Mouse (Mus musculus) ovary, postnatal 36 days (tissue): Measurements from ENCODE around the gene Vcl.

Experiments
- DNase-seq: peaks from one replicate; pipeline ENCODE4 v3.0.0; 2022; ENCODE audit warnings: low spot score, mixed read lengths

Vcl gene

DNA sequence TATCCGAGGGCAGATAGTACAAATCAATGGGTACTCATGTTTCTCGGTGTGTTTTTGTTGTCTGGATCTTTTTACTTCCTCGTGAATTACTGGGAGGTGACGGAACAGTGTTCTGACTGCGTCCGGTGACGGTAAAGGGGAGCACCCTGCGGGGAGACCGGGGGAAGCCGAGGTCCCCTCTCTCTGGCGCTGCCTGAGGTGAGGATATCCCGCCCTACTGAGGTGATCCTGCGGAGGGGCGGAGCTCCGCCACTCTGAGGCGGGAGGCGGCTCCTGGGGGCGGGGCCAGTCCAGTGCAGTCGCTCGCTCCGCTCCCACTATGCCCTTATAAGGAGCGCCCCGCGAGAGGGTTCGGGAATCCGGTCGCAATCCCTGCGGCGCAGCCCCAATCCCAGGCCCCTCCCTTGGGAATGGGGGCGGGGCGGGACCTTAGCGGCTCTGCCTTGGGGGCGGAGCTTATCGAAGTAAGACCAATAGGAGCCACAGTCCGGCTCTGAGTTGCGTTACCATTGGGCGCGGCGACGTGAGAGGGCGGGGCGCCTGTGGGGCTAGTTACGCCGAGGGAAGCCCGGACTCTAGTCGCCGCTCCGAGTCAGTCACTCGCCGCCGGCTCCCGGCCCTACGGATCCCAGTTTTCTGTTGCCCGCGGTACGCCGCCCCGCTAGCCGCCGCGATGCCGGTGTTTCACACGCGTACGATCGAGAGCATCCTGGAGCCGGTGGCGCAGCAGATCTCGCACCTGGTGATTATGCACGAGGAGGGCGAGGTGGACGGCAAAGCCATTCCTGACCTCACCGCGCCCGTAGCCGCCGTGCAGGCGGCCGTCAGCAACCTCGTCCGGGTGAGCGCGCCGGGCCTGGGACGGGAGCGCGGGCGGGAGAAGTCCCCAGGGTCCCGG is at the start of gene Vcl:
Vcl (plus strand) TSS at position 551 of the 898 bp plus-strand sequence.
- DNase-seq = peak; percentile 100

GRCm38 (mm10) chr14:20884691-20885090 is 44.5 kb upstream of the Vcl start:
- no peak for DNase-seq

GRCm38 (mm10) chr14:20885091-20885888 is 43.9 kb upstream of the Vcl start:
- no peak for DNase-seq

DNA sequence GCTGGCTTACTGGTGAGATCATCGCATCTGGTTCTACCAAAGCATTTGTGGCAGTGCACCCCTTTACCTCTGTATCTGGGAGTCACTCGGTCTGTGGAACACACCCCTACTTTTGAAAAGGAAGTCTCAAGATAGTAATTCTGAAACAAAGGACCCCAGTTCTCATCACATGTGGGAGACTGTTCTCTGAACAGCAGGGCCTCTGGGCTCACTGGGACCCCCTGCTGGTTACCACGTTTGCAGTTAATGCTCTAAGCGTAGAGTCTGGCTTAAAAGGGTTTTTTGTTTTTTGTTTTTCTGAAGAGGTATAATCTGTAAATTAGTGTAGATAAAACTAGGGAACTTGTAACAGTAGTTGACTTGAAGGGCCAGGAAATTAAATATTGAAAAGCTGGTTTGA is 42.9 kb upstream of the Vcl start:
- peak; percentile 38 for DNase-seq

GRCm38 (mm10) chr14:20887541-20888085 is 41.6 kb upstream of the Vcl start:
- DNase-seq = no peak

- DNase-seq = no peak
Measured at GRCm38 (mm10) chr14:20891941-20892402, 37.2 kb upstream of the Vcl start.

DNA sequence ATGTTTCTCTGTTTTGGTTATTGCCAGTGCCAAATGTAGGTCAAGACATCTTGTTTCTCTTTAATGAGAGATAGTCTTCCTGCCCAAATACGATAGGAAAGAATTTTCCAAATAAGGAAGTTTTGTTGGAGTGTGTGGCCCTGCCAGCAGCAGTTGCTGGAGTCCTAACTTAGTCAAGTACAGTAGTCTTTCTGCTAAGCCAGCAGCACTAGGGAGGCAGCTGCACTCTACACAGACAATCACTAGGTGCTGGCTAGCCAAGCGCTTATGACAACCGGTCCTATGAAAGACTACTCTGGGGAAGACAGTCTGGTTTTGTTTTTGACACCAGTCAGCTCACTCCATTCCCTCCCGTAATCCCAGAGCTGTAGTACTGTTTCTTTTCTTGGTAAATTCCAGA is 35.4 kb upstream of the Vcl start:
- DNase-seq = no peak

DNA sequence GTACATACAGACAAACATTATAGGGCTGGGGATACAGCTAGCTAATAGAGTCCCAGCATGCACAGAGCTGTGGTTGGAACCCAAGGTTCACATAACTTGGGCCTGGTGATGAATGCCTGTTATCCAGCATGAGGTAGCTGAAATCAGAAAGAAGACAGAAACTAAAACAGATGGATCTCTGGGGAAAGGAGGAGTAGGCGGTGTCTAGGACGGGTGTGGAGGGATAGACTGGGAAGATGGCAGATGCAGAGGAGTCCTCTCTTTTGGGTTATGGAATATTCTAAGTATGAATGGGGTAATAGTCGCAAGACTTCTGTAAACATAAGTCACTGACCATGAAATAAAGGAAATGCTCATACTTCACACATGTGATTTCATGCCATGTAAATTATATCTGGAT is 27.9 kb upstream of the Vcl start:
- no peak for DNase-seq

DNA sequence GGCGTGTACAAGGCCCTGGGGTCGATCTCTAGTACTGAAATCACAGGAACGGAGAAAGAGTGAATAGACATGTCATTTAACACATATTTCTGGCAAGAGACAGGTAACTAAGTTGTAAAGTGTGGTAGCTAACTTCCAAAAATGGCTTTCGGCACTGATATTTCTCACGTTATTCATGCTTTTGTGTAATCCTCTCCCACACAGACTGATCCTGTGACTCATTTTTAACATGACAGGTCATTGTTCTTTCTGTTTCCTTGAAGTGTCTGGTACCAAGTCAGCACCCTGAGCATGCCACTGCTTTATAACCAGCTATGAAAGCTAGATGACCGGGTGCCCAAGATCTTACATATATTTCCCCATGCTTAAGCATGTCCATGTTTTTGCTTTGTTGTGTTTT is 26.1 kb upstream of the Vcl start:
- DNase-seq = no peak

- no peak for DNase-seq
Measured at GRCm38 (mm10) chr14:20911811-20912210, 17.4 kb upstream of the Vcl start.

- peak; percentile 43 for DNase-seq
Measured at GRCm38 (mm10) chr14:20914415-20914814, 14.8 kb upstream of the Vcl start.

DNA sequence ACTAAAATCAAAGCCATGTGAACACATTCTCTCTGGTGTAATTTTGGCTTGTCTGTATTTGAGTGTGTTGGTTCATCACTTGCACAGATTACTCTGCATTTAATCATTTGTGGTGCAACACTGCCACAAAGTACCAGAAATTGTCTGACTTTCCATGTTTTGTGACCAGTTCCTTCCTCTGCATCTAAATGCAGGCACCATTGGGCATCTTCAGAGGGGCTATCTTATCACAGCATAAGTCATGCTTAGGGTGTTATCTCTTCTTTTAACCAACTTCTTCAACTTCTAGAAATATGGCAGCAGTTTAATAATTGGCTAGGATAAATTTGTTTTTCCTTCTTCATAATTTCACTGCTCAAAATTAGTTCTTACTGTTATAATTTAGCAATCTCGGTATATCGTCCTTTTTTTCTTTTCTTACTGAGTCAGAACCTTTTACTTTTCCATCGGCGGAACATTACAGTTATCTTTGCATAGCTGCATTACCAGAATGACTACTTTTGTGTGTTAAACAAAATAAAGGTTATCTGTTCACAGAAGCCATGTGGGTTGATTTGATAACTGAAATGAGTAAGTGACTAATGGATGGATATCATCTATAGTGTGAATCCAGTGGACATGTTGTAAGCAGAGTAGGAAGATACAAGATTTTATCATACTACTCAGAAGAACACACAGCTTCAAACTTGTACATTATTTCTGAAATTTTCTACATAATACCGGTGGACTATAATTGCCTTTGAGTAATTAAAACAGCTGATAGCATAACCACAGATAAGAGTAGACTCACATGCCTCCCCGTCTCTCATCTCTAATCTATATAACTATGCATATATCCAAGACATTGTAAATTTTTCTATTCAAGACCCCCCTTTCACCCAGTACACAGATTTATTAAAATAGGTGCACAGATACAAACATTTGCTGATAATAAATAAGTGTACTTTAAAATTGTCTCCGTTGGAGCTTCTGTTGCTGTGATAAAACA is 12.3 kb upstream of the Vcl start:
- DNase-seq = no peak

DNA sequence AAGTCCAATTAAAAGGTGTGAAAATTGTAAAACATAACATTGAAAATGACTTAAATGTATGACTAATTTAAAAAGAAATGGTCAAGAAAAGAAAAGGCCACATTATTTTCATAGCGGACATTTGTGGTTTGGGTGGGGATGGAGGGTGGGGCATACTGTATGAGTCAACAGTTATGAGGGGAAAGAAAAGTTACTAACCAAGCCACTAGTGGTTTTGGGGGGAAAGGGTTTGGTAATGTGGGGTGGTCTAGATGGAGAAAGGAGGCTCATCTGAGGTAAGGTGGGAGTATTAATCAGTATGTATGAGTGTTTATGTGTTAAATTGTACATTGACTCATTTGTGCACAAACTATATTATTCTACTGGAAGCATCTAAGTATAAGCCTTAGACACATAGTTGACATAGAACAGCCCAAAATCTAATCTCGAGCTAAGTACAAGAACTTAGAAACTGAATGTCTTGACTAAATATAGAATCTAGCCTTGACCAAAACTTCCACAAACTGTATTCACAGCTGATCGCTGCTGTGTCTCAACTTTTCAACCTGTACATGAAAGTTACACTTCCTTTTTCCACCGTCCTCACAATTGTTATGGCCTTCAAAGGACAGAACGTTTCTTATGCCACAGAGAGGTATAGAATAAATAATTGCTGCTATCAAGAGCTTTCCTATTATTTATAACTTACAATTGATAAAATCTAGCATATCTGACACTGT is 5.0 kb upstream of the Vcl start:
- no peak for DNase-seq

DNA sequence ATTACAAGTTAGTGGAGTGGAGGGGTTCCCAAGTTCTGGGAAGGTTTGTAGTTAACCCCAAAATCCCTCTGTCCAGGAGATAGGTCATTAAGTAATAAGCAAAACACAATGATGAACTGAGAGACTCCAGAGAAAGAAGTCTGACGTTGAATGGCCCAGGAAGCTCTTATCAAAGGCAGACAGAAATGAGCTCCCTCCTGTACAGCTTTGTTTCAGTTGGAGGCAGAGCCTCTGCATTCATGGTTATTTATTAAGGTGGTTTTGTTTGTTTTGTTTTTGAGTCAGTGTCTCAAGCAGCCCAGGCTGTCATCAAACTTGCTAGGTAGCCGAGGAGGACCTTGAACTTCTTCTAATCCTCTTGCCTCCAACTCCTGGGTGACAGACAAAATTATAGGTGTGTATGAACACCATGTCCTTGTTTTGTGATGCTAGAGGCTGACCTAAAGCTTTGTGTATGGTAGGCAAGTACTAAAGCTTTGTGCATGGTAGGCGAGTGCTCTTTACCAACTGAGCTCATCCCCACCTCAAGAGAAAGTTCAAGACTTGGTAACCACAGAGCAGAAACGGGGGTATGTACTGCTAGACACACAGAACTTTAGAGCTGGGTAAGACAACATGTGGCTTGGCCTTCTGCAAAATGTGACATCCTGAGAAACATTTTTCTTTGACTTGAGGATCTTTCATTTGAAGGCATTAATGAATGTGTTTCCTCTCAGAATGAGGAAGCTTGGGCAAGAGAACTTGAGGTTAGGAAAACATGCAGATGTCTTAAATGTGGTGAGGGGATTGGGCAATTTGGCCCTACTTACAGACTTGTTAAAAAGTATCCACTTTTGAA is 1.5 kb upstream of the Vcl start:
- no peak for DNase-seq

GRCm38 (mm10) chr14:20928308-20928685 is 901 bp upstream of the Vcl start:
- DNase-seq = no peak

DNA sequence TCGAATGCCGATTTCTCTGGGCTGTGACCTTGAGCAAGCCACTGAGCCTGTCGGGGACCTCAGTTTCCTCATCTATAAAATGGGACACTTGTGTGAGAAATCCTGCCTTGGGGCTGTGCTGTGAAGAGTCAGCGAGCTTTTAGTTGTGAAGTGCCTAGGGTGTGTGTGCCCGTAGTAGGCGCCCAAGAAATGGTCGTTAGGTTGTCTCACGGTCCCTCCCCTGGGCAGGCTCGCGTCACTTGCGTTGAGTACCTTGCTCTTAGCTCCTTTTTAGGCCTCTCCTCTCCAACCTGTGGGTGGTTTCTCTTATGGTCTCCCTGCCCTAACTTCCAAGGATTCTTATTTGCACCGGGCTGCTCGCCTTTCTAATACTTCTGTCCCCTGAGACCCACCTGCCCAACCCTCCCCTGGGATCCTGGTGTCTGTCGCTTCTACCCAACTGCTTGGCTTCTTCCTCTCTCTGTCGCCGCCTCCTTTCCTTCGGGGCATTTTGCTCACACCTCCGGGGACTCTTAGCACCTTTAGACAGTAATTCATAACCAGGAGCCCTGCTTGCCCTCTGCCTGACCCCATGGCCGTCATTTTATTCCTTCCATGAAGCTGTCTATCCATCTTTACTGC is 726 bp downstream of the Vcl start:
- DNase-seq = peak; percentile 12

GRCm38 (mm10) chr14:20930481-20931391 is 1.5 kb downstream of the Vcl start:
- DNase-seq = no peak

- no peak for DNase-seq
Measured at GRCm38 (mm10) chr14:20938424-20938823, 9.2 kb downstream of the Vcl start.
